Mouse (Mus musculus): ENCODE measurements around the gene Raf1.
A peak's percentile ranks its signal among the peaks of the same experiment; 100 is the strongest.

Raf1 gene

DNA sequence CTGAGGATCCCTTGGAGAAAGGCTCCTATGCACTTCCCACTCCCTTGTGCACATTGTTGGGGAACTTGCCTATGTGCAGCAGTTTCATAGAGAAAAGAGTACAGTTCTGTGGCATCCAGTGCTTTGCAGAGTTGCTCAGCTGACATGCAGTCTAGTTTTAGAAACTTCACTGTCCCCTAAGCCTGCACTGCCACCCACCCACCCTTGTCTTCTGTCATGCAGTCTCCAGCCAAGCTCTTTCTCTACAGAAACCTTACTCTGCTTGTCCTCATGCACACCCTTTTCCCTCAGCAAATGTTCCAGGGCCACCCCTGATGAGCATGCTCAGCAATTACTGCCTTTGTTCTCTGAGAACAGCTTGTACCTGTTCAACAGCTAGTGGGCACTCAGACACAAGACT is 62.6 kb downstream of the Raf1 start:
- no peak for DNase-seq (ENCODE audit: low spot score)

DNA sequence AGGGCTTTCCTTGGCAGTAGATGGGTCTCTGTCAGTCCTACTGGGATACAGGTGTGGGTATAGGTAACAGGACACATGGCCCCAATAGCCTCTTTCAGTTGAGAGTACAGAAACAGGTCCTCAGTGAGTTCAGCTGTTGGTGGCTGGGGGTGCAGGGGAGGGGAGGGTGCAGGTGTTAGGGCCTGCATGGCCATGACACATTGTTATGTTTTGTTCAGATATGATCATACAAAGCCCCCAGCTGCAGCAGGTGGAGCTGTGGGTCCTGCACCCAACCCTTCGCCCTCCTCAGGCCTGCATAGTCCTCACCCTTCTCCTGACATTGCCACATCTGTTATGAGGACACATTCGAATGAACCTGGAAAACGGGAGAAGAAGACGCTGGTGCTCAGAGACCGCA is 66.1 kb downstream of the Raf1 start:
- DNase-seq (ENCODE audit: low spot score), result no peak

- DNase-seq (ENCODE audit: low spot score), result peak; percentile 41
Observed at GRCm38 (mm10) chr6:115609121-115609520, 67.3 kb downstream of the Raf1 start.

GRCm38 (mm10) chr6:115607429-115607828 is 69.0 kb downstream of the Raf1 start:
- DNase-seq (ENCODE audit: low spot score), result no peak

- DNase-seq (ENCODE audit: low spot score), result no peak
Observed at GRCm38 (mm10) chr6:115606461-115606860, 70.0 kb downstream of the Raf1 start.

DNA sequence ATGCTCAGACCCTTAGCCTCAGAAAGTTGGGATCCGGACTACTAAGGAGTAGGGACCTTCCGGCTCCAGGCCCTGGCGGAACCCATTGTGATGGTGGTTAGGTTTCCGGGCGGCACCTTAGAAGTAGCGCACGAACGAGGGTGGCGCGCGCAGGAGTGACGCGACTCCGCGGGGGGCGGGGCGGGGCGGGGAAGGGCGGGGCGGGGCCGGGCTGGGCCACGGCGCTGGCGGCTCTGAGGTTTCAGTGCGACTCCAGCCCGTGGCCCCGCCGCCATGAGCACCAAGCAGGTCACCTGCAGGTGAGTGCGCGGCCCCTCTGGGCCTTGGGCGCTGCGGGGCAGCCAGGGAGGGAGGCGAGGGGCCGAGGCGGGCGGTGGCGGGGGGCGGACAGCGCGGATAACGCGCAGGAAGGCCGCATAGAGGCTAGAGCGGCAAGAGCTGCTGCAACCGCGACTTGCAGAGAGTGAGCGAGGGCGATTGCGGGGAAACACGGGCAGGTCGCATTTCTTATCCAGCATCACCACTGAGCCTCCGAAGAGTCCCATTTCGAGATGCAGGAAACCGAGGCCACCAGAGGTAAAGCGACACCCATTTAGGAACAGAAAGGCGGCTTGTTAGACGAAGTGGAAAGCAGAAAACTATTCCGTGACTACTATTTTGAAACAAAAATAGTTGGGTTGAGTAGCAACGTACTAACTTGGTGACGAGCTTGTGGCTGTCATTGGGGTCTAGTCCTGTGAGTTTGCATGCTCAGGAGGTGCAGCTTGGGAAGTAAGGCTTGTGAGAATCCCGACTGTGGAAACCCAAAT is 74.5 kb downstream of the Raf1 start, which contains the start of gene Mkrn2:
TSS of gene Mkrn2 (plus strand) at position 188 of the 809 bp plus-strand sequence.
- peak; percentile 86 for DNase-seq (ENCODE audit: low spot score)

DNA sequence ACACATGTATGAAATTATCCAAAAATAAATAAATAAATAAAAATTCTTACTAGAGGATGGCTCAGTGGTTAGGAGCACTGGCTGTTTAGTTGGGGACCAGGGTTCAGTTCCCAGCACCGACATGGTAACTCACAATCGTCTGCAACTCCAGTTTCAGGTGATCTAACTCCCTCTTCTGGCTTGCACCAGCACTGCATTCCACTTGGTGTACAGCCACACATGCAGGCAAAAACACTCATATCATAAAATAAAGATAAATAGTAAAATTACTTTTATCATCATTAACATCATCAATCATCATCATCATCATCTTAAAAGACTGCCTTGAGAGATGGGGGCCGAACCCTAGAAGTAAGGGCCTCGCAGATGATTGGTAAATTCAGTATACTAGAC is 75.1 kb downstream of the Raf1 start:
- DNase-seq (ENCODE audit: low spot score), result no peak

DNA sequence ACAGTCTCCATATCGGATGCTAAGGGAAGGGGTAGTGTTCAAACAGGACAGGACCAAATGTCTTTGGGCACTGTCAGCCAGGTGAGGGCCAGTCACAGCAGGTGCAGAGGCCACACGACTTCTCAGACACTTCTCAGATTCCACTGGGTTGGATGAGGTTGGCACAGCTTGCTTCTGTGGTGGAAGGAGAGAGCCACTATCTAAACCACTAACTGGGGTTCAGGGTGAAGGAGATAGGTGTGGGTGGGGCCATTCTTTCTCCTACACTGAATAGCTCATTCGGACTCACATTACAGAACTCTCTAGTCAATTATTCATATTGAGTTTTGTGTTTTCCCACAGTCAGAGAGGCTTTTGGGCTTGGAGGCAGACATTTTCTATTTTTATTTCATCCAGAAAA is 80.8 kb downstream of the Raf1 start:
- no peak for DNase-seq (ENCODE audit: low spot score)

GRCm38 (mm10) chr6:115594463-115594862 is 82.0 kb downstream of the Raf1 start:
- no peak for DNase-seq (ENCODE audit: low spot score)

DNA sequence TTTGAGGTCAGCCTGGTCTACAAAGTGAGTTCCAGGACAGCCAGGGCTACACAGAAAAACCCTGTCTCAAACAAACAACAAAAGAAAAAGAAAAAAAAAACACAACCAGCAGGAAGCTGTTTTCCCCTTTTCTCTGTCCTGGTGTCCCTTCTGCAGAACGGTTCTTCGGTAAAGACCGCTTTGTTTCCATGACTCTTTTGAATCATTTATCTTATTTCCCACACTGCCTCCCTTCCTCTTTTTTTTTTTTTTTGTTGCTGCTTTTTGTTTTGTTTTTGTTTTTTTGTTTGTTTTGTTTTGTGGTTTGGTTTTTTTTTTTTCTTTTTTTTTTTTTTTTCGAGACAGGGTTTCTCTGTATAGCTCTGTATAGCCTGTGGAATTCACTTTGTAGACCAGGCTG is 83.2 kb downstream of the Raf1 start:
- no peak for DNase-seq (ENCODE audit: low spot score)

DNA sequence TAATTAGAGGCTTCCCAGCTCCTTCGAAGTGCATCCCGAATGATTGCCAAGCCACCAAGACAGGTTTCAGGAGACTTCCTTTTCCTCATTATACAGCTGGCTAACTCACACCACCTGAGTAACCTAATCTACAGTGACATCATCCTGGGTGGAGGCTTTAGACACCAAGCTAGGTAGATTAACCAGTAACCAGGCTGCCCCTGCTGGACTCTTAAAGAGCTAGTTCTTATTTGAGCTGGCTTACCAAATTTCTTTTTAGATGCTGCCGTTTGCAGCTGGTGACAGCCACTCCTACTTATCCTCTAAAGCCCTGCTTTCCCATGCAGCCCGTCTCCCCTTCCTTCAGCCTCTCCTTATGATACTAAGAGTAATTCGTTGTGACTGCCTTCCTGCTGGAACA is 84.0 kb downstream of the Raf1 start, which contains the start of gene Mkrn2os:
TSS of gene Mkrn2os (minus strand) at position 119 of the 400 bp plus-strand sequence.
- DNase-seq (ENCODE audit: low spot score), result no peak

DNA sequence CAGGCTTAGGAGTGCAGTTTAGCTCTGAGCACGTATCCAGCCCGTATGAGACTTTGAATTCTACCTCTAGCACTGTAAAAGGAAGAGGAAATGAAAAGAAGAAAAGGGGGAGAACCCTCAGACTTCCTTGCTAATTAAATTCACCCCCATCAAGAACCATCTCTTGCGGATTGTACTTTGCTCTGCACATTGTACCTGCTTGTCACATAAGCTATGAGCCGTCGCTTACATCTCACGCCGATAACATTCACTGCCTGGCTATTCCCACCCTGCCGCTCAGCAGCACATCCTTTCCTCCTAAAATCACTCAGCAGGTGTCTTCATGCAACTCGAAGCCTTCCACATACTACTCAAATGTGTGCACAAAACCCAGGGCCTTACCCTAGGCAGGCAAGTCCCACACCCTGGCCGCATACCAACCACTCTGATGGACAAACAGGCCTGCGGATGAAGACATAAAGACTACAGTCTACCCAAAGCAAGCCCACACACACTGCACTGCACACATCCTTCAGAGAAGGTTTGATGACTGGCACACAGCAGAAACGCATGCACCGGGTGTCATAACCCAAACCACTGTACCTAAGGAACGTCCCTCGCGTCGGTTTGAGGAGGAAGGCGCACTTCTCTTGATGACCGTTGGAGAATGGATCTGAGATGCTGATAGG is 84.6 kb downstream of the Raf1 start:
- DNase-seq (ENCODE audit: low spot score), result no peak

- no peak for DNase-seq (ENCODE audit: low spot score)
Observed at GRCm38 (mm10) chr6:115586321-115586720, 90.1 kb downstream of the Raf1 start.

- DNase-seq (ENCODE audit: low spot score), result no peak
Observed at GRCm38 (mm10) chr6:115584176-115584575, 92.3 kb downstream of the Raf1 start.

GRCm38 (mm10) chr6:115583430-115584125 is 92.9 kb downstream of the Raf1 start:
- no peak for DNase-seq (ENCODE audit: low spot score)

DNA sequence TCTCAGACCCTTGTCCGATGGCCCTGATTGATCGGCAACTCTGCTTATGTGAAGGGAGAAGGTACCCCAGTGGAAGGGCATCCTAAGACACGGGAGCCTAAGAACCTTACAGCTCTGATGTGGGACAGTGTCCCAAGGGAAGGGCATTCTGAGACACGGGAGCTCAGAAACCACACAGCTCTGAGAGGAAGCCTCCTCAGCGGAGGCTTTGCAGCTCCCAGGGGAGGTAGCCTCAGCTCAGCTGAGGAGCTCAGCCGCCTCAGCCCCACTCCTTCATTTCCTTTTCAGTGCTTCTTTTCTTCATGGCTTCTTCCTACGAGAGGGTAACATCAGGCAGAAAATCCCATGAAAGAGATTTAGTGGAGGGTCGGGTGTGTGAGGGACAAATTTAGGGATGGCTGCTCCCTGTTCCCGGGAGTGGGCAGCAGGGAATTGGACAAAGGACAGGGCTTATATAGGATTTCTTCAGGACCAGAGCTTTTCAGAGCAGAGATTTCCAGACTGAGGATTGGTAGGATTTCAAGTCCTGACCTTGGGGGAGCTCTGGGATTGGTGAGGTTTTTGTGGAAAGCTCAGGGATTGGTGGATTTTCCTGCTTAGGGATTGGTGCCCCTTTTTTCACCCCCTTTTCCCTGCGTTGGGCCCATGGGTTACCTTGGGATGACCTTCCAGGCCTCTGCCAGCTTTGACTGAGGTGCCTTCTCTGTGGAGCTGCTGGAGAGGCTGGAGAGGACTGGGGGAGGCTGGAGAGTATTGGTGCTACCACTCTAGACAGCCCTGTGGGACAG is 93.9 kb downstream of the Raf1 start:
- DNase-seq (ENCODE audit: low spot score), result no peak

GRCm38 (mm10) chr6:115580810-115581209 is 95.6 kb downstream of the Raf1 start:
- no peak for DNase-seq (ENCODE audit: low spot score)

GRCm38 (mm10) chr6:115577941-115578340 is 98.5 kb downstream of the Raf1 start:
- DNase-seq (ENCODE audit: low spot score), result no peak

- DNase-seq (ENCODE audit: low spot score), result no peak
Observed at GRCm38 (mm10) chr6:115577407-115577806, 99.0 kb downstream of the Raf1 start.

DNA sequence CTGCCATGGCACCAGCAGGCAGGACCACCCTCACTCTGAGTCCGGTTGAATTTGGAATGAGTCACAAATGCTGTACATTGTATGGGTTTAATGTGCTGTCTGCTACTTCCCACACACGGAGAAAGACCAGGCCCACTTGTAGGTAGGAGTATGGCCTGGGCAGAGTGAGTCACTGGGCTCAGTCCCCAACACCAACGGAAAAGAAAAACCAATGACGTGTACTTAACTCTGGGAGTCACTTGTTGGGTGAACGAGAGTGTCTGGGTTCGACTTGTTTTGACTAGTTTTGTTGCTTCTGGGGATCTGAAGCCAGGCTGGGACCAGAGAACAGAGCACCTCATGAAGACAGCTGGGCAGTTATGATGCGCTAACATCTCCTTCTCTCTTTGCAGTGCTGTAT is 102.3 kb downstream of the Raf1 start:
- DNase-seq (ENCODE audit: low spot score), result no peak

All from retina, embryonic 14.5 days (tissue).